Mouse (Mus musculus) kidney, embryonic 14.5 days (tissue): ENCODE data around the gene Neurod4. TPM values are rescaled to one million over a fixed set of nuclear protein-coding genes. Genes with fewer than 3 reads are reported as not detected.

Experiments
- polyA plus RNA-seq: library from polyadenylated mRNA; unstranded; fragments of >200 nt; fragmentation: Nextera tagmentation; extraction: Ambion mirVana; gene quantifications from 2 replicates; pipeline ENCODE4 v1.2.1, GENCODE M21; 2014

The Neurod4 gene
- polyA plus RNA-seq, 1 experiment from 2014 or later = not detected

Other genes starting within 250 kb of the Neurod4 start
- not detected in 2 replicates for gene Olfr821, start 249.9 kb downstream of the Neurod4 start, polyA plus RNA-seq
- not detected in 2 replicates for gene Olfr822, start 209.0 kb downstream of the Neurod4 start, polyA plus RNA-seq
- not detected in 2 replicates for gene Olfr823, start 164.9 kb downstream of the Neurod4 start, polyA plus RNA-seq
- gene Olfr824, start 150.2 kb downstream of the Neurod4 start, polyA plus RNA-seq = not detected in 2 replicates
- gene Olfr825, start 113.5 kb downstream of the Neurod4 start, polyA plus RNA-seq = not detected in 2 replicates
- gene Olfr826, start 96.1 kb downstream of the Neurod4 start, polyA plus RNA-seq = not detected in 2 replicates
- gene Olfr827, start 65.8 kb downstream of the Neurod4 start, polyA plus RNA-seq = not detected in 2 replicates
- gene Tespa1, start 42.6 kb upstream of the Neurod4 start, polyA plus RNA-seq = 0.31 TPM in 1 of 2 replicates, not detected in the other
- gene Vmn2r84, start 114.1 kb upstream of the Neurod4 start, polyA plus RNA-seq = not detected in 2 replicates
- not detected in 2 replicates for gene Vmn2r85, start 149.5 kb upstream of the Neurod4 start, polyA plus RNA-seq
- gene Vmn2r86, start 175.8 kb upstream of the Neurod4 start, polyA plus RNA-seq = not detected in 2 replicates
- not detected in 2 replicates for gene Vmn2r87, start 217.2 kb upstream of the Neurod4 start, polyA plus RNA-seq